Mouse (Mus musculus) cortical plate, adult 2 months (tissue): ENCODE measurements around the gene Sox13.

Source experiments
- CTCF ChIP-seq: fragments of 200-500 bp; IDR thresholded peaks from 2 replicates; pipeline ENCODE4 v1.5.1; 2011; ENCODE audit warnings: mild to moderate bottlenecking, control low read depth, low read length; ENCODE audit not compliant: insufficient read depth; ENCODE audit errors: extremely low read depth
- POLR2A ChIP-seq: fragments of 200-500 bp; IDR thresholded peaks from 2 replicates; pipeline ENCODE4 v1.6.1; 2011; ENCODE audit warnings: mild to moderate bottlenecking, low read length, control low read depth; ENCODE audit not compliant: insufficient read depth; ENCODE audit errors: extremely low read depth

DNA sequence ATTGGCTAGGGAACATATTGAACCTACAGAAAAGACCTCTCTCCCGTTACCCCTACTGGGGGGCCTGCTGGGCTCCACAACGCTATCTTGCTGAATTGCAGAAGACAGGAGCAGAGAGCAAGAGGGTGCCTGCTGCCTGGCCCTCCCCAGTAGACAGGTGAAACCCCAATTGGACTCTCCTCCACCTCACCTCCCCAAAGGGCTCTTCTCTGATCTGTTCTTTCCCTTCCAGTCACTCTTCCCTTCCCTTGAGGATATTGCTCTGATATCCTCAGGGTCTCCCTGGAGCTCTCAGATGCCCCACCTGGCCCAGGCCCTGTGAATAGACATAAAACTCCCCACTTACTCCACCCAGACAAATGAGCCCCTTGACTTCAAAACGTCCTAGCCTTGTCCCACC, 7.1 kb downstream of the Sox13 start:
- TF ChIP-seq CTCF (no peak), POLR2A (no peak)
